Mouse (Mus musculus) thymus, adult 2 months (tissue): ENCODE data around the gene Opn5. TPM values are rescaled to one million over a fixed set of nuclear protein-coding genes. Genes with fewer than 3 reads are reported as not detected.
A peak's percentile ranks its signal among the peaks of the same experiment; 100 is the strongest.

Source experiments
- DNase-seq: peaks from one replicate; pipeline ENCODE4 v3.0.0; 2021
- H3K27ac ChIP-seq: fragments of 200-500 bp; 2 replicates; pipeline ENCODE4 v1.5.1; 2012; ENCODE audit warnings: low read length, control low read depth; ENCODE audit not compliant: control insufficient read depth, insufficient read depth
- H3K27me3 ChIP-seq: fragments of 200-500 bp; 2 replicates; pipeline ENCODE4 v1.6.1; 2012; ENCODE audit warnings: mild to moderate bottlenecking, low read length, moderate library complexity, mixed read lengths; ENCODE audit not compliant: control insufficient read depth, insufficient read depth
- H3K36me3 ChIP-seq: fragments of 200-500 bp; 2 replicates; pipeline ENCODE4 v1.6.1; 2012; ENCODE audit warnings: mild to moderate bottlenecking, low read length, moderate library complexity; ENCODE audit not compliant: control insufficient read depth, insufficient read depth
- H3K4me1 ChIP-seq: fragments of 200-500 bp; replicated peaks from 2 replicates; pipeline ENCODE4 v1.6.1; 2012; ENCODE audit warnings: low read length; ENCODE audit not compliant: control insufficient read depth, insufficient read depth
- H3K4me3 ChIP-seq: fragments of 200-500 bp; 2 replicates; pipeline ENCODE4 v1.5.1; 2012; ENCODE audit warnings: mild to moderate bottlenecking, low read length, control low read depth, moderate library complexity; ENCODE audit not compliant: control insufficient read depth, insufficient read depth
- CTCF ChIP-seq: fragments of 200-500 bp; IDR thresholded peaks from 2 replicates; pipeline ENCODE4 v1.5.1; 2012; ENCODE audit warnings: mild to moderate bottlenecking, control low read depth, low read length, moderate library complexity, borderline replicate concordance; ENCODE audit not compliant: control insufficient read depth, poor library complexity, insufficient read depth; ENCODE audit errors: extremely low read depth
- POLR2A ChIP-seq: fragments of 200-500 bp; IDR thresholded peaks from 2 replicates; pipeline ENCODE4 v1.6.1; 2012; ENCODE audit warnings: mild to moderate bottlenecking, low read length, control low read depth, moderate library complexity; ENCODE audit not compliant: control insufficient read depth, poor library complexity, insufficient read depth; ENCODE audit errors: extremely low read depth
- WGBS: fragments of 180-500 bp; shearing (Covaris S2); methylation state at CpG from one replicate; pipeline ENCODE4 v1.1.7; 2018; 5-methylcytosine and 5-hydroxymethylcytosine counted together
- polyA plus RNA-seq: library from polyadenylated mRNA; depleted of rRNA; stranded (reverse); fragments of >200 nt; gene quantifications from 2 replicates; pipeline ENCODE4 v1.2.3, GENCODE M21; 2012; rRNA removed

The Opn5 gene
- 0.06 TPM in 1 of 2 replicates, not detected in the other for polyA plus RNA-seq

- H3K36me3 ChIP-seq, result no peaks in the 10 kb centered on the region
- no peak within 1 kb of the TSS for H3K27ac ChIP-seq
- 86% methylated on average over 8 of the region's 8 CpGs for WGBS
- H3K27me3 ChIP-seq, result no peaks in the 10 kb centered on the region
- no peak for TF ChIP-seq CTCF
- TF ChIP-seq POLR2A, result no peak
- H3K4me1 ChIP-seq, result no peaks in the 10 kb centered on the region
- no peak for DNase-seq
- H3K4me3 ChIP-seq, result no peak within 1 kb of the TSS
Observed at GRCm38 (mm10) chr17:42611295-42611694, at the start of gene Opn5. Opn5 (minus strand) TSS chr17:42611395.

DNA sequence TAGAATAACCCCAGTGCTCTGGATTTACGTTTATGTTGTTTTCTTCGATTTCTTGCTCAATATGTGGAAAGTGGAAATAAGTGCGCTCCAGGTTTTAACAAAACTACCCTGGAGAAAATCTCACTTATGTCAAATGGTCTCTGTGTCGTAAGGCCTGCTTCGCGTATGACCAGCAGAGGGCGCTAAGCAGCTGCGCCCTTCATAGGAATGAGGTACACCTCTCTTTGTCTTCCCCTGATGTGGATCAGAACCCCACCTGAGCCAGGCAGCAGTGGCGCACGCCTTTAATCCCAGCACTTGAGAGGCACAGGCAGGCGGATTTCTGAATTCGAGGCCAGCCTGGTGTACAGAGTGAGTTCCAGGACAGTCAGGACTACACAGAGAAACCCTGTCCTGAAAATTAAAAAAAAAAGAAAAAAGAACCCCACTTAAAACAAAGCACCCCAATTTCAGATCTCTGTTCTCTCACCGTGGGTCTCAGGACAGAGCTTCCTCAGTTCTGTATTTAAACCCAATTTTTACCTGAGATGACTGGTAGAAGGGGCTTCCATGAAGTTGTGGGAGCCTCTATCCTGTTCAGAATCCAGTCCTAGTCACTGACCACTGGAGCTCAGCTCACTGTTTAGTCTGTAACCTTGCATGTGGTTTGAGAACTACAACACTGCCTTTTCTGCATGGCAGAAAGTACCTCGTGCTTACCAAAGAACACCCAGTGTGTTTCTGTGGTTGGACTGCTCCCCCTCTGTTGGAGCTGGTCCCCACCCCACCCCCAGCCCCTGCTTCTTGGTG is 47.6 kb upstream of the Opn5 start:
- Histone ChIP-seq H3K36me3 (no peaks in the 10 kb centered on the region), H3K27me3 (no peaks in the 10 kb centered on the region), H3K4me1 (no peaks in the 10 kb centered on the region), H3K4me3 (no peak overlapping the region), H3K27ac (no peak overlapping the region)
- WGBS, result 22% methylated on average over 14 of the region's 14 CpGs
- DNase-seq, result peak; percentile 11
- TF ChIP-seq POLR2A, result no peak
- peak; percentile 62; the same call in 1 of the 2 replicates for TF ChIP-seq CTCF

DNA sequence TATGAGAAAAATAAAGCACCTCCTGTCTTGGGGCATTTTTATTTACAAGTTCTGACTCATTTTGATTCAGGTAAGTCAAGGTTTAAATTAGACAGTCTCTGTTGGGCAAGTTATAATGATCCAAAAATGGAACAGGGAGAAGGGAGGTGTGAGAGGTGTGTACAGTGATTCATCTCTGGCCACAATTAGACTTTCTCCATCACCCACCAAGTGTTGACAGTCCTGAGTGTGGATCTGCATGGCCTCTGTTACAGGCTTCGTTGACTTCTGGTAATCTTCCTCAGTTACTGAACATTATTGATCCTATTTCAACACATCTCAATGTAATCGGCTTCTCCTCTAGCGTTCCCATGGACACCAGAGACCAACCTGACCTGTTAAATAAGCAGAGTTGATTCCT is 32.2 kb upstream of the Opn5 start:
- no peak for DNase-seq
- TF ChIP-seq CTCF, result no peak
- no peak for TF ChIP-seq POLR2A
- Histone ChIP-seq H3K27me3 (no peaks in the 10 kb centered on the region), H3K36me3 (no peaks in the 10 kb centered on the region), H3K4me1 (no peaks in the 10 kb centered on the region), H3K4me3 (no peak overlapping the region), H3K27ac (no peak overlapping the region)
- 90% methylated on average over 3 of the region's 3 CpGs for WGBS

- Histone ChIP-seq H3K4me1 (no peaks in the 10 kb centered on the region), H3K27ac (no peak overlapping the region), H3K36me3 (no peaks in the 10 kb centered on the region), H3K27me3 (no peaks in the 10 kb centered on the region), H3K4me3 (no peak overlapping the region)
- 89% methylated on average over 2 of the region's 2 CpGs for whole genome bisulfite sequencing
- no peak for TF ChIP-seq CTCF
- TF ChIP-seq POLR2A, result no peak
- no peak for DNase-seq
Observed at GRCm38 (mm10) chr17:42630206-42630605, 19.0 kb upstream of the Opn5 start.

- Histone ChIP-seq H3K27ac (no peak overlapping the region), H3K4me3 (no peak overlapping the region), H3K4me1 (no peaks in the 10 kb centered on the region), H3K27me3 (no peaks in the 10 kb centered on the region), H3K36me3 (no peaks in the 10 kb centered on the region)
- WGBS, result 38% methylated on average over 6 of the region's 6 CpGs
- TF ChIP-seq CTCF, result no peak
- no peak for TF ChIP-seq POLR2A
- DNase-seq, result peak; percentile 3
Observed at GRCm38 (mm10) chr17:42613043-42613737, 2.0 kb upstream of the Opn5 start.

DNA sequence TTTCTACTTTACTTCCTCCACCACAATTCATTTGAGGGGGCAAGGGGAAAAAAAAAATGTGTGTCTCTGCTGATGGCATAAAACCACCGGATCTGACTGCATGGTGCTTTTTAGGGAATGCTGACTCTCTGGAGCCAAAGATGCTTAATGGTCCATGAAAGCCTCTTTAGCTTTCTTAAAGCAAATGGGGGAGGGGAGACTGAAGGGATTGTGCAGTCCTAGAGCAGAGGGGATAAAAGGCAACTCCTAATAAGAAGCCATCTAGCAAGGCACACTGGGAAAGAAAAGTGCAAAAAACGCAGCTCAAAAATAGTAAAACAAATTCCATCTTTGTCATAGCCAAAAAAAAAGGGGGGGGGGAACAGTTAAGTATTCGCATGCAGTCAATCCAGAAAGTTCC is 2.9 kb downstream of the Opn5 start:
- H3K4me3 ChIP-seq, result no peak overlapping the region
- no peak for DNase-seq
- WGBS, result 73% methylated on average over 3 of the region's 3 CpGs
- no peak for TF ChIP-seq CTCF
- no peak for TF ChIP-seq POLR2A
- H3K27ac ChIP-seq, result no peak overlapping the region
- H3K36me3 ChIP-seq, result no peaks in the 10 kb centered on the region
- no peaks in the 10 kb centered on the region for H3K4me1 ChIP-seq
- H3K27me3 ChIP-seq, result no peaks in the 10 kb centered on the region
